Mouse (Mus musculus): Measurements from ENCODE around the gene Rcc1l. TPM values are rescaled to one million over a fixed set of nuclear protein-coding genes. Genes with fewer than 3 reads are reported as not detected.

Gene Rcc1l
- polyA plus RNA-seq, 1 experiment: 16.1 TPM

DNA sequence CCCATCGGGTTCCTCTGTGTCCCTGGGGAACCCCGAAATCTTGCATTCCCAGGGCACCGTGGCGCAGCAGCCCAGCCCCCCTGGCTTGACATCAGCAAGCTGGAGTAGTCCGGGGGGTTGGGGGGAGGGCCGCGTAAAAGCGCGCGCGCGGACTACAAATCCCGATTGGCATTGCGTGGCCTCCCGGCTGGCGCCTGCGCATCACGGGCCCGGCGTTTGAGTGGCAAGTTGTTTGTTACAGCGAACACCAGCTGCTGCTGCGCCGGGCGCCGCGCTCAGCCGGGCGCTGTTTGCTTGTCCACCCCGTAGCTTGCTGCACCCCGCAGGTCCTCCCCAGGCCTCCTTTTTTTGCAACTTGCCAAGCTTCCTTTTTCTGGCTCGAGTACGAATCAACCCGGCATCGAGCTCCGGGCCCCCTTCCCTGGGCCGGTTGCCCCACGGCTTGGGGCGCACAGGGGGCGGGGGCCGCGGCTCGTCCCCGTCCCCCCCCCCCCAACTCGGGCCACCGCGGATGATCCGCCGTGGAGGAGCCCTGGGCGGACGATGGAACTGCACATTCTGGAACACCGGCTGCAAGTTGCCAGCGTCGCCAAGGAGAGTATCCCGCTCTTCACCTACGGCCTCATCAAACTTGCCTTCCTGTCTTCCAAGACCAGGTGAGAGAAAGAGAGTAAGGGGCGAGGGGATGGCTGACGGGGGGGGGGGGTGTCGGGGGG, 76.9 kb downstream of the Rcc1l start, which contains the start of gene Castor2:
Gene Castor2 (plus strand): TSS at position 216 of the 716 bp plus-strand sequence.
- H3K4me3 ChIP-seq (ENCODE audit: low read depth, low read length): peak within 1 kb of the TSS; percentile 80
- no peaks in the 10 kb centered on the region for H3K36me3 ChIP-seq (ENCODE audit: control insufficient read depth, insufficient read depth, low read length, poor library complexity, severe bottlenecking)
- peak within 1 kb of the TSS; percentile 81 for H3K9ac ChIP-seq (ENCODE audit: low read depth, poor library complexity, severe bottlenecking)
- H3K9me3 ChIP-seq (replicated peaks; ENCODE audit: control insufficient read depth, insufficient read depth, low read length, poor library complexity, severe bottlenecking): no peaks in the 10 kb centered on the region
- TF ChIP-seq EP300 (IDR thresholded peaks at IDR 0.05; ENCODE audit: insufficient read depth, low read depth, low read length) (no peak), POLR2A (IDR thresholded peaks at IDR 0.05; ENCODE audit: insufficient read depth, low read length) (no peak), CTCF (IDR thresholded peaks at IDR 0.05; ENCODE audit: low read depth, low read length) (no peak)
- H3K27ac ChIP-seq (ENCODE audit: insufficient read depth, low read length): no peak within 1 kb of the TSS
- H3K27me3 ChIP-seq (ENCODE audit: control insufficient read depth, insufficient read depth, low read length, poor library complexity, severe bottlenecking): no peaks in the 10 kb centered on the region
- H3K4me1 ChIP-seq (ENCODE audit: control insufficient read depth, insufficient read depth, low read length): peaks cover 3% of the 10 kb centered on the region

DNA sequence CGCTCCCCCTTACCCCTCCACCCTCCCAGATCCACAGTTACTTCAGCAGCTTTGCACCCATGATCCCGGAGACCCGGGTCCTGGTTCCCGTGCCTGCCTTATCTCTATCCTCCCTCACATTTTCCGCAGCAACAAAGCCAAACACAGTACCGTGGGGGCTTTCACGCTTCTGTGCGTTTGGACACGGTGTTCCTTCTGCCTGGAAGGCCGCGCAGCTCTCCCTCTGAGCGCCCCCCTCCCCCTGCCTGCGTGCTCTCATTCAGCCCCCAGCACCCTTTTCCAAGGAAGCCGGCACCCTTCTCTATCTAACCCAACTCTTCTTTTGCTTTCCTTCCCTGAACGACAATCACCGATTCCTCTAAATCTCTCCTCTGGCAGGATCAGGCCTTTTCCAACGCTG, 77.6 kb downstream of the Rcc1l start:
- H3K9me3 ChIP-seq (replicated peaks; ENCODE audit: control insufficient read depth, insufficient read depth, low read length, poor library complexity, severe bottlenecking): no peaks in the 10 kb centered on the region
- no peak for TF ChIP-seq CTCF (IDR thresholded peaks at IDR 0.05; ENCODE audit: low read depth, low read length)
- no peak for TF ChIP-seq POLR2A (IDR thresholded peaks at IDR 0.05; ENCODE audit: insufficient read depth, low read length)
- no peak for TF ChIP-seq EP300 (IDR thresholded peaks at IDR 0.05; ENCODE audit: insufficient read depth, low read depth, low read length)
- no peaks in the 10 kb centered on the region for H3K36me3 ChIP-seq (ENCODE audit: control insufficient read depth, insufficient read depth, low read length, poor library complexity, severe bottlenecking)
- H3K4me1 ChIP-seq (ENCODE audit: control insufficient read depth, insufficient read depth, low read length): peaks cover 3% of the 10 kb centered on the region
- H3K4me3 ChIP-seq (ENCODE audit: low read depth, low read length): peak overlapping the region; percentile 76
- no peak overlapping the region for H3K27ac ChIP-seq (ENCODE audit: insufficient read depth, low read length)
- H3K9ac ChIP-seq (ENCODE audit: low read depth, poor library complexity, severe bottlenecking): peak overlapping the region; percentile 79
- no peaks in the 10 kb centered on the region for H3K27me3 ChIP-seq (ENCODE audit: control insufficient read depth, insufficient read depth, low read length, poor library complexity, severe bottlenecking)

DNA sequence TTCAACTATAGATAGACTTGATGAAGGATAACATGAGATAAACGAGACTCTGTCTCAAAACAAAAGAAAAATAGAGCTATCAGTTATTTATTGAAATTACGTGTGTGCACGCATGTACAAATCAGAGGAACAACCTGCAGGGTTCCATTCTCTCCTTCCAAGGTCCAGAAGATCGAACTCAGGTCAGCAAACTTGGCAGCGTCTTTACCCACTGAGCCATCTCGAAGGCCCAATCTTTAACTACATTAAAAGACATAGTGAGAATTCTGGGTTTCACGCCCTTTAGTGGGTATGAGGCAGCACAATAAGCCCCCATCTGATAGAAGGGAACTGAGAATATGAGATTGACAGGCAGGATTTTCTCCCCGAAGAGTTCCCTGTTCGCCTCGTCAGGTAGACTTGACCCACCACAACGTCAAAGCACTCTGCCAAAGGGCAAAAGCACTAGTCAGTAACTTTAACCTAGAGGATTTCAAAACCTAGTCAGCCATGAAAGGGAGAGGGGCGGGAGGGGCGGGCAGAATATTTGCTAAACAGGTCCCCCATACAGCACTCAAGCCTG, 78.2 kb downstream of the Rcc1l start:
- Histone ChIP-seq H3K4me3 (ENCODE audit: low read depth, low read length) (peak overlapping the region; percentile 36), H3K9me3 (replicated peaks; ENCODE audit: control insufficient read depth, insufficient read depth, low read length, poor library complexity, severe bottlenecking) (no peaks in the 10 kb centered on the region), H3K4me1 (ENCODE audit: control insufficient read depth, insufficient read depth, low read length) (peaks cover 3% of the 10 kb centered on the region), H3K27ac (ENCODE audit: insufficient read depth, low read length) (no peak overlapping the region), H3K9ac (ENCODE audit: low read depth, poor library complexity, severe bottlenecking) (peak overlapping the region; percentile 79), H3K27me3 (ENCODE audit: control insufficient read depth, insufficient read depth, low read length, poor library complexity, severe bottlenecking) (no peaks in the 10 kb centered on the region), H3K36me3 (ENCODE audit: control insufficient read depth, insufficient read depth, low read length, poor library complexity, severe bottlenecking) (no peaks in the 10 kb centered on the region)
- TF ChIP-seq CTCF (IDR thresholded peaks at IDR 0.05; ENCODE audit: low read depth, low read length): no peak
- TF ChIP-seq EP300 (IDR thresholded peaks at IDR 0.05; ENCODE audit: insufficient read depth, low read depth, low read length): no peak
- no peak for TF ChIP-seq POLR2A (IDR thresholded peaks at IDR 0.05; ENCODE audit: insufficient read depth, low read length)

Other genes with a start within 250 kb of the Rcc1l start
- gene Castor2, start 77.1 kb downstream of the Rcc1l start, polyA plus RNA-seq (2011; ENCODE audit: insufficient read depth, insufficient read length, low read depth, missing spikeins): 11.1 and 13.5 TPM in 2 replicates
- 3.2 and 5.6 TPM in 2 replicates for gene Gtf2ird2, start 7.2 kb upstream of the Rcc1l start, polyA plus RNA-seq (2011; ENCODE audit: insufficient read depth, insufficient read length, low read depth, missing spikeins)
- not detected in 2 replicates for gene Ncf1, start 52.9 kb upstream of the Rcc1l start, polyA plus RNA-seq (2011; ENCODE audit: insufficient read depth, insufficient read length, low read depth, missing spikeins)
- gene Gtf2i, start 138.0 kb upstream of the Rcc1l start, polyA plus RNA-seq (2011; ENCODE audit: insufficient read depth, insufficient read length, low read depth, missing spikeins): 240 and 242 TPM in 2 replicates

All from ES-Bruce4 (cell line).